Mouse (Mus musculus): ENCODE measurements at regions not wholly inside any gene's neighbourhood (a gene's known extent, or its start where the extent isn't known, plus 50 kb on each side); places are given as distances from the start of the nearest gene placed in this dataset.
"Not testable (repeated sequence)": the region's sequence is repeated elsewhere in the genome, so short reads cannot be mapped to it uniquely, and the experiment has no call there.

DNA sequence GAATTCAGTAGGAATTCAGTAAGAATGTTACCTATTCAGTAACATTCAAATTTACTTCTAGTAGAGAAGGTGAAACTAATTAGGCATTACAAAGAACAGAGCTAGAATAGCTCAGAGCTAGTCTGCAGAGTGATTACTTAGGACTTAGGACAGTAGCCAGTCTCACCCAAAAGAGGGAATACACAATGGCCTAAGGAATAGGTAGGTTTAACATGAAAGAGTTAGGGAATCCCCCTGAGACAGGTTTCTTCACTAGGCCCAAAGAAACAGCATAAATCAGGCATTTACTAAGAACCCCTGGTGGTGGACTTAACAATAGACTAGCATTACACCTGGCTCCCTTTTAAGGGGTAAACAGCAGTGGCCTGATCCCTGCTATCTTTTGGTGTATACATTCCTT lies 357.7 kb upstream of the Kcnh7 start:
- TF ChIP-seq CTCF (IDR thresholded peaks at IDR 0.05; ENCODE audit: borderline replicate concordance, insufficient read depth, low read length); POLR2A (IDR thresholded peaks at IDR 0.05; ENCODE audit: low read depth, low read length): not testable (repeated sequence)

Data from embryonic fibroblast, embryonic 13.5 days (primary cell).